Mouse (Mus musculus): ENCODE data around the gene Heca. TPM values are rescaled to one million over a fixed set of nuclear protein-coding genes. Genes with fewer than 3 reads are reported as not detected.

Heca gene
- polyA plus RNA-seq, 1 experiment from 2014 or later, result 3.2 TPM

- H3K4me3 ChIP-seq (replicated peaks), result no peak overlapping the region
- no peak for ATAC-seq
- no peak overlapping the region for H3K4me2 ChIP-seq (replicated peaks)
- H3K36me3 ChIP-seq, result no peaks in the 10 kb centered on the region
- H3K27ac ChIP-seq, result no peak overlapping the region
- H3K9me3 ChIP-seq, result no peaks in the 10 kb centered on the region
- no peak overlapping the region for H3K9ac ChIP-seq
- 39% methylated on average over 8 of the region's 8 CpGs for WGBS
- no peaks in the 10 kb centered on the region for H3K4me1 ChIP-seq (replicated peaks)
- H3K27me3 ChIP-seq (replicated peaks), result no peaks in the 10 kb centered on the region
These were observed 69.6 kb downstream of the Heca start for GRCm38 (mm10) chr10:17878002-17878919.

GRCm38 (mm10) chr10:17869822-17870662 lies 77.8 kb downstream of the Heca start:
- peak; percentile 89 for ATAC-seq
- Histone ChIP-seq H3K36me3 (no peaks in the 10 kb centered on the region), H3K9me3 (no peaks in the 10 kb centered on the region), H3K27me3 (replicated peaks) (no peaks in the 10 kb centered on the region), H3K9ac (no peak overlapping the region), H3K4me1 (replicated peaks) (no peaks in the 10 kb centered on the region), H3K27ac (no peak overlapping the region), H3K4me3 (replicated peaks) (no peak overlapping the region), H3K4me2 (replicated peaks) (no peak overlapping the region)
- WGBS, result 36% methylated on average over 5 of the region's 5 CpGs

- H3K9ac ChIP-seq, result no peak overlapping the region
- H3K4me2 ChIP-seq (replicated peaks), result no peak overlapping the region
- no peak overlapping the region for H3K27ac ChIP-seq
- no peak for ATAC-seq
- H3K4me1 ChIP-seq (replicated peaks), result no peaks in the 10 kb centered on the region
- no peaks in the 10 kb centered on the region for H3K27me3 ChIP-seq (replicated peaks)
- 70% methylated on average over 6 of the region's 6 CpGs for WGBS
- no peaks in the 10 kb centered on the region for H3K36me3 ChIP-seq
- H3K9me3 ChIP-seq, result no peaks in the 10 kb centered on the region
- H3K4me3 ChIP-seq (replicated peaks), result no peak overlapping the region
These were observed 87.0 kb downstream of the Heca start for GRCm38 (mm10) chr10:17860701-17861480.

- no peaks in the 10 kb centered on the region for H3K9me3 ChIP-seq
- H3K4me1 ChIP-seq (replicated peaks), result no peaks in the 10 kb centered on the region
- H3K27me3 ChIP-seq (replicated peaks), result no peaks in the 10 kb centered on the region
- H3K9ac ChIP-seq, result no peak overlapping the region
- 85% methylated on average over 9 of the region's 9 CpGs for WGBS
- no peak for ATAC-seq
- no peak overlapping the region for H3K27ac ChIP-seq
- no peak overlapping the region for H3K4me2 ChIP-seq (replicated peaks)
- no peaks in the 10 kb centered on the region for H3K36me3 ChIP-seq
- no peak overlapping the region for H3K4me3 ChIP-seq (replicated peaks)
These were observed 90.1 kb downstream of the Heca start for GRCm38 (mm10) chr10:17857647-17858261.

- no peak overlapping the region for H3K9ac ChIP-seq
- H3K4me1 ChIP-seq (replicated peaks), result no peaks in the 10 kb centered on the region
- ATAC-seq, result no peak
- H3K27ac ChIP-seq, result no peak overlapping the region
- no peak overlapping the region for H3K4me3 ChIP-seq (replicated peaks)
- WGBS, result 44% methylated on average over 4 of the region's 4 CpGs
- no peaks in the 10 kb centered on the region for H3K9me3 ChIP-seq
- H3K27me3 ChIP-seq (replicated peaks), result no peaks in the 10 kb centered on the region
- H3K36me3 ChIP-seq, result no peaks in the 10 kb centered on the region
- no peak overlapping the region for H3K4me2 ChIP-seq (replicated peaks)
These were observed 102.9 kb downstream of the Heca start for GRCm38 (mm10) chr10:17844781-17845537.

GRCm38 (mm10) chr10:17842030-17842429 lies 105.8 kb downstream of the Heca start:
- Histone ChIP-seq H3K27me3 (replicated peaks) (no peaks in the 10 kb centered on the region), H3K36me3 (no peaks in the 10 kb centered on the region), H3K9ac (no peak overlapping the region), H3K4me2 (replicated peaks) (no peak overlapping the region), H3K27ac (no peak overlapping the region), H3K9me3 (no peaks in the 10 kb centered on the region), H3K4me3 (replicated peaks) (no peak overlapping the region), H3K4me1 (replicated peaks) (no peaks in the 10 kb centered on the region)
- 88% methylated on average over 3 of the region's 3 CpGs for WGBS
- ATAC-seq, result no peak

GRCm38 (mm10) chr10:17836275-17836674 lies 111.6 kb downstream of the Heca start:
- Histone ChIP-seq H3K36me3 (no peaks in the 10 kb centered on the region), H3K9ac (no peak overlapping the region), H3K27ac (no peak overlapping the region), H3K4me1 (replicated peaks) (no peaks in the 10 kb centered on the region), H3K9me3 (no peaks in the 10 kb centered on the region), H3K27me3 (replicated peaks) (no peaks in the 10 kb centered on the region), H3K4me3 (replicated peaks) (no peak overlapping the region), H3K4me2 (replicated peaks) (no peak overlapping the region)
- ATAC-seq, result no peak
- WGBS, result 95% methylated on average over 1 of the region's 1 CpGs

GRCm38 (mm10) chr10:17835031-17835430 lies 112.8 kb downstream of the Heca start:
- no peak for ATAC-seq
- H3K9me3 ChIP-seq, result no peaks in the 10 kb centered on the region
- H3K9ac ChIP-seq, result no peak overlapping the region
- 81% methylated on average over 6 of the region's 6 CpGs for WGBS
- H3K4me3 ChIP-seq (replicated peaks), result no peak overlapping the region
- H3K27ac ChIP-seq, result no peak overlapping the region
- no peaks in the 10 kb centered on the region for H3K36me3 ChIP-seq
- H3K4me1 ChIP-seq (replicated peaks), result no peaks in the 10 kb centered on the region
- no peaks in the 10 kb centered on the region for H3K27me3 ChIP-seq (replicated peaks)
- H3K4me2 ChIP-seq (replicated peaks), result no peak overlapping the region

- Histone ChIP-seq H3K9me3 (no peaks in the 10 kb centered on the region), H3K36me3 (no peaks in the 10 kb centered on the region), H3K9ac (no peak overlapping the region), H3K4me3 (replicated peaks) (no peak overlapping the region), H3K27ac (no peak overlapping the region), H3K4me1 (replicated peaks) (no peaks in the 10 kb centered on the region), H3K4me2 (replicated peaks) (no peak overlapping the region), H3K27me3 (replicated peaks) (no peaks in the 10 kb centered on the region)
- WGBS, result 73% methylated on average over 3 of the region's 3 CpGs
- ATAC-seq, result no peak
These were observed 116.8 kb downstream of the Heca start for GRCm38 (mm10) chr10:17831041-17831440.

GRCm38 (mm10) chr10:17829205-17829604 lies 118.7 kb downstream of the Heca start:
- H3K27me3 ChIP-seq (replicated peaks), result no peaks in the 10 kb centered on the region
- H3K27ac ChIP-seq, result no peak overlapping the region
- H3K4me3 ChIP-seq (replicated peaks), result no peak overlapping the region
- no peak for ATAC-seq
- no peak overlapping the region for H3K4me2 ChIP-seq (replicated peaks)
- 82% methylated on average over 4 of the region's 4 CpGs for WGBS
- H3K36me3 ChIP-seq, result no peaks in the 10 kb centered on the region
- H3K4me1 ChIP-seq (replicated peaks), result no peaks in the 10 kb centered on the region
- H3K9me3 ChIP-seq, result no peaks in the 10 kb centered on the region
- no peak overlapping the region for H3K9ac ChIP-seq

- Histone ChIP-seq H3K4me3 (replicated peaks) (no peak overlapping the region), H3K27ac (no peak overlapping the region), H3K9me3 (no peaks in the 10 kb centered on the region), H3K27me3 (replicated peaks) (no peaks in the 10 kb centered on the region), H3K4me2 (replicated peaks) (peak overlapping the region; percentile 44), H3K9ac (no peak overlapping the region), H3K4me1 (replicated peaks) (no peaks in the 10 kb centered on the region), H3K36me3 (no peaks in the 10 kb centered on the region)
- 12% methylated on average over 12 of the region's 12 CpGs for WGBS
- ATAC-seq, result no peak
These were observed 120.5 kb downstream of the Heca start for GRCm38 (mm10) chr10:17827391-17827790.
